Mouse (Mus musculus): ENCODE results near the gene Bnc2. TPM values are rescaled to one million over a fixed set of nuclear protein-coding genes. Genes with fewer than 3 reads are reported as not detected.

The Bnc2 gene
- polyA plus RNA-seq, 1 experiment from 2014 or later: 14.0 TPM

GRCm38 (mm10) chr4:84500796-84501349 lies 174.2 kb downstream of the Bnc2 start:
- H3K4me2 ChIP-seq (replicated peaks; ENCODE audit: low read depth, low read length): no peak overlapping the region
- H3K4me3 ChIP-seq (ENCODE audit: low read length): no peak overlapping the region
- H3K27ac ChIP-seq (ENCODE audit: low read depth, low read length): no peak overlapping the region
- no peaks in the 10 kb centered on the region for H3K4me1 ChIP-seq (ENCODE audit: control insufficient read depth, insufficient read depth, low read length)
- H3K9ac ChIP-seq (ENCODE audit: low read depth, low read length): no peak overlapping the region
- ATAC-seq (ENCODE audit: low FRiP score, low TSS enrichment): no peak
- H3K9me3 ChIP-seq (ENCODE audit: control insufficient read depth, low read length): no peaks in the 10 kb centered on the region
- no peaks in the 10 kb centered on the region for H3K36me3 ChIP-seq (ENCODE audit: control insufficient read depth, insufficient read depth, low read length)
- H3K27me3 ChIP-seq (ENCODE audit: control insufficient read depth, insufficient read depth, low read length): no peaks in the 10 kb centered on the region
- 22% methylated on average over 4 of the region's 4 CpGs for WGBS

GRCm38 (mm10) chr4:84500259-84500658 lies 174.8 kb downstream of the Bnc2 start:
- no peak overlapping the region for H3K4me2 ChIP-seq (replicated peaks; ENCODE audit: low read depth, low read length)
- H3K4me3 ChIP-seq (ENCODE audit: low read length): no peak overlapping the region
- no peaks in the 10 kb centered on the region for H3K36me3 ChIP-seq (ENCODE audit: control insufficient read depth, insufficient read depth, low read length)
- no peak overlapping the region for H3K9ac ChIP-seq (ENCODE audit: low read depth, low read length)
- WGBS: 56% methylated on average over 9 of the region's 9 CpGs
- H3K27me3 ChIP-seq (ENCODE audit: control insufficient read depth, insufficient read depth, low read length): no peaks in the 10 kb centered on the region
- no peaks in the 10 kb centered on the region for H3K9me3 ChIP-seq (ENCODE audit: control insufficient read depth, low read length)
- H3K27ac ChIP-seq (ENCODE audit: low read depth, low read length): no peak overlapping the region
- H3K4me1 ChIP-seq (ENCODE audit: control insufficient read depth, insufficient read depth, low read length): no peaks in the 10 kb centered on the region
- peak; percentile 64; the same call in 1 of the 2 replicates for ATAC-seq (ENCODE audit: low FRiP score, low TSS enrichment)

- Histone ChIP-seq H3K27me3 (ENCODE audit: control insufficient read depth, insufficient read depth, low read length) (no peaks in the 10 kb centered on the region), H3K4me1 (ENCODE audit: control insufficient read depth, insufficient read depth, low read length) (no peaks in the 10 kb centered on the region), H3K4me3 (ENCODE audit: low read length) (no peak overlapping the region), H3K4me2 (replicated peaks; ENCODE audit: low read depth, low read length) (no peak overlapping the region), H3K9me3 (ENCODE audit: control insufficient read depth, low read length) (no peaks in the 10 kb centered on the region), H3K36me3 (ENCODE audit: control insufficient read depth, insufficient read depth, low read length) (no peaks in the 10 kb centered on the region), H3K27ac (ENCODE audit: low read depth, low read length) (no peak overlapping the region), H3K9ac (ENCODE audit: low read depth, low read length) (no peak overlapping the region)
- 90% methylated on average over 6 of the region's 6 CpGs for WGBS
- ATAC-seq (ENCODE audit: low FRiP score, low TSS enrichment): no peak
Measured at GRCm38 (mm10) chr4:84498469-84498868, 176.6 kb downstream of the Bnc2 start.

- ATAC-seq (ENCODE audit: low FRiP score, low TSS enrichment): no peak
- WGBS: 71% methylated on average over 5 of the region's 5 CpGs
- Histone ChIP-seq H3K4me2 (replicated peaks; ENCODE audit: low read depth, low read length) (no peak overlapping the region), H3K36me3 (ENCODE audit: control insufficient read depth, insufficient read depth, low read length) (no peaks in the 10 kb centered on the region), H3K4me3 (ENCODE audit: low read length) (no peak overlapping the region), H3K4me1 (ENCODE audit: control insufficient read depth, insufficient read depth, low read length) (no peaks in the 10 kb centered on the region), H3K9me3 (ENCODE audit: control insufficient read depth, low read length) (no peaks in the 10 kb centered on the region), H3K27ac (ENCODE audit: low read depth, low read length) (no peak overlapping the region), H3K9ac (ENCODE audit: low read depth, low read length) (no peak overlapping the region), H3K27me3 (ENCODE audit: control insufficient read depth, insufficient read depth, low read length) (no peaks in the 10 kb centered on the region)
Measured at GRCm38 (mm10) chr4:84488323-84488722, 186.8 kb downstream of the Bnc2 start.

GRCm38 (mm10) chr4:84482680-84483079 lies 192.4 kb downstream of the Bnc2 start:
- no peak for ATAC-seq (ENCODE audit: low FRiP score, low TSS enrichment)
- Histone ChIP-seq H3K36me3 (ENCODE audit: control insufficient read depth, insufficient read depth, low read length) (no peaks in the 10 kb centered on the region), H3K4me2 (replicated peaks; ENCODE audit: low read depth, low read length) (no peak overlapping the region), H3K27me3 (ENCODE audit: control insufficient read depth, insufficient read depth, low read length) (no peaks in the 10 kb centered on the region), H3K4me3 (ENCODE audit: low read length) (no peak overlapping the region), H3K9me3 (ENCODE audit: control insufficient read depth, low read length) (no peaks in the 10 kb centered on the region), H3K4me1 (ENCODE audit: control insufficient read depth, insufficient read depth, low read length) (0 out of 2 replicates have a peak, but pooled peaks cover 4% of the 10 kb centered on the region), H3K27ac (ENCODE audit: low read depth, low read length) (no peak overlapping the region), H3K9ac (ENCODE audit: low read depth, low read length) (no peak overlapping the region)
- 46% methylated on average over 6 of the region's 6 CpGs for WGBS

- no peak for ATAC-seq (ENCODE audit: low FRiP score, low TSS enrichment)
- H3K27ac ChIP-seq (ENCODE audit: low read depth, low read length): no peak overlapping the region
- no peak overlapping the region for H3K4me3 ChIP-seq (ENCODE audit: low read length)
- H3K9me3 ChIP-seq (ENCODE audit: control insufficient read depth, low read length): no peaks in the 10 kb centered on the region
- no peaks in the 10 kb centered on the region for H3K4me1 ChIP-seq (ENCODE audit: control insufficient read depth, insufficient read depth, low read length)
- H3K27me3 ChIP-seq (ENCODE audit: control insufficient read depth, insufficient read depth, low read length): no peaks in the 10 kb centered on the region
- H3K4me2 ChIP-seq (replicated peaks; ENCODE audit: low read depth, low read length): no peak overlapping the region
- WGBS: 74% methylated on average over 2 of the region's 2 CpGs
- no peak overlapping the region for H3K9ac ChIP-seq (ENCODE audit: low read depth, low read length)
- H3K36me3 ChIP-seq (ENCODE audit: control insufficient read depth, insufficient read depth, low read length): no peaks in the 10 kb centered on the region
Measured at GRCm38 (mm10) chr4:84472643-84473042, 202.4 kb downstream of the Bnc2 start.

GRCm38 (mm10) chr4:84470106-84470885 lies 204.8 kb downstream of the Bnc2 start:
- WGBS: 90% methylated on average over 6 of the region's 6 CpGs
- no peak overlapping the region for H3K9ac ChIP-seq (ENCODE audit: low read depth, low read length)

GRCm38 (mm10) chr4:84469400-84469799 lies 205.7 kb downstream of the Bnc2 start:
- Histone ChIP-seq H3K4me1 (ENCODE audit: control insufficient read depth, insufficient read depth, low read length) (no peaks in the 10 kb centered on the region), H3K4me2 (replicated peaks; ENCODE audit: low read depth, low read length) (no peak overlapping the region), H3K9me3 (ENCODE audit: control insufficient read depth, low read length) (no peaks in the 10 kb centered on the region), H3K27me3 (ENCODE audit: control insufficient read depth, insufficient read depth, low read length) (no peaks in the 10 kb centered on the region), H3K9ac (ENCODE audit: low read depth, low read length) (no peak overlapping the region), H3K36me3 (ENCODE audit: control insufficient read depth, insufficient read depth, low read length) (no peaks in the 10 kb centered on the region), H3K27ac (ENCODE audit: low read depth, low read length) (no peak overlapping the region), H3K4me3 (ENCODE audit: low read length) (no peak overlapping the region)
- 89% methylated on average over 4 of the region's 4 CpGs for WGBS
- ATAC-seq (ENCODE audit: low FRiP score, low TSS enrichment): no peak

More at GRCm38 (mm10) chr4:84470106-84470885, 204.8 kb downstream of the Bnc2 start:
- no peak overlapping the region for H3K27ac ChIP-seq (ENCODE audit: low read depth, low read length)
- H3K36me3 ChIP-seq (ENCODE audit: control insufficient read depth, insufficient read depth, low read length): no peaks in the 10 kb centered on the region
- no peak overlapping the region for H3K4me2 ChIP-seq (replicated peaks; ENCODE audit: low read depth, low read length)
- H3K4me1 ChIP-seq (ENCODE audit: control insufficient read depth, insufficient read depth, low read length): no peaks in the 10 kb centered on the region
- no peaks in the 10 kb centered on the region for H3K27me3 ChIP-seq (ENCODE audit: control insufficient read depth, insufficient read depth, low read length)
- ATAC-seq (ENCODE audit: low FRiP score, low TSS enrichment): no peak
- no peaks in the 10 kb centered on the region for H3K9me3 ChIP-seq (ENCODE audit: control insufficient read depth, low read length)
- no peak overlapping the region for H3K4me3 ChIP-seq (ENCODE audit: low read length)

GRCm38 (mm10) chr4:84467722-84468121 lies 207.4 kb downstream of the Bnc2 start:
- H3K36me3 ChIP-seq (ENCODE audit: control insufficient read depth, insufficient read depth, low read length): no peaks in the 10 kb centered on the region
- H3K4me2 ChIP-seq (replicated peaks; ENCODE audit: low read depth, low read length): no peak overlapping the region
- 64% methylated on average over 3 of the region's 3 CpGs for WGBS
- no peaks in the 10 kb centered on the region for H3K27me3 ChIP-seq (ENCODE audit: control insufficient read depth, insufficient read depth, low read length)
- H3K9me3 ChIP-seq (ENCODE audit: control insufficient read depth, low read length): no peaks in the 10 kb centered on the region
- H3K27ac ChIP-seq (ENCODE audit: low read depth, low read length): no peak overlapping the region
- no peaks in the 10 kb centered on the region for H3K4me1 ChIP-seq (ENCODE audit: control insufficient read depth, insufficient read depth, low read length)
- H3K9ac ChIP-seq (ENCODE audit: low read depth, low read length): no peak overlapping the region
- no peak overlapping the region for H3K4me3 ChIP-seq (ENCODE audit: low read length)
- ATAC-seq (ENCODE audit: low FRiP score, low TSS enrichment): no peak

Data from kidney, embryonic 14.5 days (tissue).